Mouse (Mus musculus): ENCODE data around the gene Fntb. TPM values are rescaled to one million over a fixed set of nuclear protein-coding genes. Genes with fewer than 3 reads are reported as not detected.
A peak's percentile ranks its signal among the peaks of the same experiment; 100 is the strongest.

The Fntb gene
- polyA plus RNA-seq, 1 experiment: 13.2 TPM

GRCm38 (mm10) chr12:76765901-76766630 lies 677 bp downstream of the Fntb start:
- Histone ChIP-seq H3K36me3 (ENCODE audit: control insufficient read depth, insufficient read depth, low read length) (no peaks in the 10 kb centered on the region), H3K27ac (ENCODE audit: insufficient read depth, low read depth, low read length) (peak overlapping the region; percentile 98), H3K27me3 (replicated peaks; ENCODE audit: control insufficient read depth, insufficient read depth, low read length) (no peaks in the 10 kb centered on the region), H3K4me1 (ENCODE audit: control insufficient read depth, insufficient read depth, low read length) (peaks cover 4% of the 10 kb centered on the region; the same call in 1 of the 2 replicates), H3K4me3 (ENCODE audit: insufficient read depth, low read depth, low read length) (peak overlapping the region; percentile 96)
- TF ChIP-seq CTCF (conservative IDR thresholded peaks at IDR 0.05; ENCODE audit: insufficient read depth, insufficient read length, low read depth, low read length) (no peak), POLR2A (IDR thresholded peaks at IDR 0.05; ENCODE audit: low read depth, low read length) (no peak)
- no peak for DNase-seq
- WGBS: 36% methylated on average over 20 of the region's 20 CpGs

DNA sequence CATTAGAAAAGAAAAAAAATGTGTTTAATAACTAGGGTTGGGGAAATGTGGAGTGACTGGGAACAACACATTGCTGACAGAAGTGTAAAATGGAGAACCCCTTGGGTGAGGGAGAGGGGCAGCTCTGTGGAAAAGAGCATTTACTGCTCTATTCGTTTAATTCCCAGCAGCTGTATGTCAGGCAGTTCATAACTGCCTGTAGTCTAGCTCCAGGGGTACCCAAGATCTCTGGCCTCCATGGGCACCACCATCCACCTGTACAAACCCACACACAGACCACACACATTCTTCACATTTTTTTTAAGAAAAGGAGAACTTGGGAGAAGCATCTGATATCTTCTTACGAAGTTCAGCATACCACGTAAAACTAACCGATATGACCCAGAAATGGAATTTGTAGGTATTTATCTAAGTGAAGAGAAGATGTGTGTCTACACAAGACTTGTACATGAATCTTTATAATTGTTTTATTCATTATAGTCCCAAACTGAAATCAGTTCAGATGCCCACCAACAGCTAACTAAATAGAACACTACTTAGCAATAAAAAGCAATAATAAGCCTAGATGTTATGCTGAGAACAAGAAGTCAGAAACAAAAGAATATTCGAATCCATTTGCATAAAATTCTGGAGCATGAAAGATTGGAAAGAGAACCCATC lies 5.6 kb downstream of the Fntb start:
- H3K27me3 ChIP-seq (replicated peaks; ENCODE audit: control insufficient read depth, insufficient read depth, low read length): no peaks in the 10 kb centered on the region
- H3K4me3 ChIP-seq (ENCODE audit: insufficient read depth, low read depth, low read length): no peak overlapping the region
- peaks cover 6% of the 10 kb centered on the region; the same call in 1 of the 2 replicates for H3K4me1 ChIP-seq (ENCODE audit: control insufficient read depth, insufficient read depth, low read length)
- WGBS: 91% methylated on average over 5 of the region's 5 CpGs
- H3K36me3 ChIP-seq (ENCODE audit: control insufficient read depth, insufficient read depth, low read length): no peaks in the 10 kb centered on the region
- no peak for TF ChIP-seq CTCF (conservative IDR thresholded peaks at IDR 0.05; ENCODE audit: insufficient read depth, insufficient read length, low read depth, low read length)
- TF ChIP-seq POLR2A (IDR thresholded peaks at IDR 0.05; ENCODE audit: low read depth, low read length): no peak
- no peak for DNase-seq
- no peak overlapping the region for H3K27ac ChIP-seq (ENCODE audit: insufficient read depth, low read depth, low read length)

- no peaks in the 10 kb centered on the region for H3K27me3 ChIP-seq (replicated peaks; ENCODE audit: control insufficient read depth, insufficient read depth, low read length)
- no peak overlapping the region for H3K27ac ChIP-seq (ENCODE audit: insufficient read depth, low read depth, low read length)
- H3K4me1 ChIP-seq (ENCODE audit: control insufficient read depth, insufficient read depth, low read length): peaks cover 3% of the 10 kb centered on the region; the same call in 1 of the 2 replicates
- H3K4me3 ChIP-seq (ENCODE audit: insufficient read depth, low read depth, low read length): no peak overlapping the region
- 93% methylated on average over 5 of the region's 5 CpGs for WGBS
- no peak for TF ChIP-seq CTCF (conservative IDR thresholded peaks at IDR 0.05; ENCODE audit: insufficient read depth, insufficient read length, low read depth, low read length)
- TF ChIP-seq POLR2A (IDR thresholded peaks at IDR 0.05; ENCODE audit: low read depth, low read length): no peak
- DNase-seq: no peak
- no peaks in the 10 kb centered on the region for H3K36me3 ChIP-seq (ENCODE audit: control insufficient read depth, insufficient read depth, low read length)
Measured at GRCm38 (mm10) chr12:76771540-76771939, 6.2 kb downstream of the Fntb start.

- peaks cover 3% of the 10 kb centered on the region; the same call in 1 of the 2 replicates for H3K4me1 ChIP-seq (ENCODE audit: control insufficient read depth, insufficient read depth, low read length)
- no peak for TF ChIP-seq CTCF (conservative IDR thresholded peaks at IDR 0.05; ENCODE audit: insufficient read depth, insufficient read length, low read depth, low read length)
- no peak for TF ChIP-seq POLR2A (IDR thresholded peaks at IDR 0.05; ENCODE audit: low read depth, low read length)
- H3K36me3 ChIP-seq (ENCODE audit: control insufficient read depth, insufficient read depth, low read length): no peaks in the 10 kb centered on the region; the same call in 1 of the 2 replicates
- DNase-seq: no peak
- no peaks in the 10 kb centered on the region for H3K27me3 ChIP-seq (replicated peaks; ENCODE audit: control insufficient read depth, insufficient read depth, low read length)
- 68% methylated on average over 3 of the region's 3 CpGs for WGBS
- H3K4me3 ChIP-seq (ENCODE audit: insufficient read depth, low read depth, low read length): no peak overlapping the region
- H3K27ac ChIP-seq (ENCODE audit: insufficient read depth, low read depth, low read length): no peak overlapping the region
Measured at GRCm38 (mm10) chr12:76774652-76775051, 9.3 kb downstream of the Fntb start.

DNA sequence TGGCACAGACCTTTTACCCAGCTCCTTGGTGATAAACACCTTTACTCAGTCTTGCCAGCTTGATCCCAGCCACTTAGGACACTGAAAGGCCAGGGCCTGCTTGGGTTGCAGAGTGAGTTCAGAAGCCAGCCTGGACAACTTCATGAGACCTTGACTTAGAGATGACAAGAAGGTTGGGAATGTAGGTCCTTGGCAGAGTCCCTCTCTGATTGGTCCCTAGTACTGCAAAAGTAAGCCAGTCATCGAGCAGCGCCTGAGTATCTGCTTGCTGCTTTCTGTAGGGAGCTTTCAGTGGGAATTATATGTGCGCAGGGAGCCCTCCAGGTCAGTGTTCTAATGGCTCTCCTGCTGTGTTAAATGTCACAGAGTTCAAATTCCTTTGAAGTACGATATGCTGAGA lies 9.7 kb downstream of the Fntb start:
- no peak for DNase-seq
- Histone ChIP-seq H3K27ac (ENCODE audit: insufficient read depth, low read depth, low read length) (no peak overlapping the region), H3K4me3 (ENCODE audit: insufficient read depth, low read depth, low read length) (no peak overlapping the region), H3K27me3 (replicated peaks; ENCODE audit: control insufficient read depth, insufficient read depth, low read length) (no peaks in the 10 kb centered on the region), H3K36me3 (ENCODE audit: control insufficient read depth, insufficient read depth, low read length) (no peaks in the 10 kb centered on the region; the same call in 1 of the 2 replicates), H3K4me1 (ENCODE audit: control insufficient read depth, insufficient read depth, low read length) (peaks cover 3% of the 10 kb centered on the region; the same call in 1 of the 2 replicates)
- 68% methylated on average over 4 of the region's 4 CpGs for WGBS
- TF ChIP-seq POLR2A (IDR thresholded peaks at IDR 0.05; ENCODE audit: low read depth, low read length) (no peak), CTCF (conservative IDR thresholded peaks at IDR 0.05; ENCODE audit: insufficient read depth, insufficient read length, low read depth, low read length) (no peak)

DNA sequence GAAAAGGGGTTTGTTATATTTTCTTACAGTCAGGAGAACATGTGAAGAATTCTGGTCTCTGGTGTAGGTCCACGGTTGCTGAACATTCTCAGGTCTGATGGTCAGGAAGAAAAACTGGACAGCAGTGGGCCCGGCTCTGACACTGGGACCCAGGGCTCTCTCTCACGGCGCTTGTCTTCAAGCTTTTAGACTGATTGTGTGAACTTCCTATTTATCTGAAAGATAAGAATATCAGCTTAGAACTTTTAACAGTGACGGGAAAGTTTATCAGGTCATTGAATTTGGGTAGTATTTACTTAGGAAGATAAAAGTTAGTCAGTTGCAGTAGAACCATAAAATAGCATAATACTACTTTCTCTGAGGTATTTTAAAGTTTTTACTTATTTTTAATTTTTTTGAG lies 11.5 kb downstream of the Fntb start:
- Histone ChIP-seq H3K36me3 (ENCODE audit: control insufficient read depth, insufficient read depth, low read length) (peaks cover 2% of the 10 kb centered on the region), H3K4me1 (ENCODE audit: control insufficient read depth, insufficient read depth, low read length) (peaks cover 3% of the 10 kb centered on the region; the same call in 1 of the 2 replicates), H3K27me3 (replicated peaks; ENCODE audit: control insufficient read depth, insufficient read depth, low read length) (no peaks in the 10 kb centered on the region), H3K27ac (ENCODE audit: insufficient read depth, low read depth, low read length) (no peak overlapping the region), H3K4me3 (ENCODE audit: insufficient read depth, low read depth, low read length) (no peak overlapping the region)
- no peak for DNase-seq
- 94% methylated on average over 5 of the region's 5 CpGs for WGBS
- TF ChIP-seq CTCF (conservative IDR thresholded peaks at IDR 0.05; ENCODE audit: insufficient read depth, insufficient read length, low read depth, low read length): no peak
- no peak for TF ChIP-seq POLR2A (IDR thresholded peaks at IDR 0.05; ENCODE audit: low read depth, low read length)

DNA sequence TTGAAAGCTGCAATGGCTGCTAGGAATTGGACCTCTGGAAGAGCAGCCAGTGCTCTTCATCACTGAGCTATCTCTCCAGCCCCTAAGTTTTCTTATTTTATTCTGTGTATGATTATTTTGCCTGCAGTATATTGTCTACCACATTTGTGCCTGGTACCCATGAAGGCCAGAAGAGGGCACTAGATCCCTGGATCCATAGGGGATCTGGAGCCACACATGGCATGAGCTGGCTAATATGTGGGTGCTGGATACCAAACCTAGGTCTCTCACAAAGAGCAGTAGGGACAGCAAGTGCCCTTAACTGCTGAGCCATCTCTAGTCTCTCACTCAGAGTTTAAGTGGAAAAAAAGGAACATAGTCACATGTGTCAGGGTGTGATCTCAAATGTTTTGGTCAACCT lies 12.5 kb downstream of the Fntb start:
- Histone ChIP-seq H3K36me3 (ENCODE audit: control insufficient read depth, insufficient read depth, low read length) (peaks cover 2% of the 10 kb centered on the region), H3K27me3 (replicated peaks; ENCODE audit: control insufficient read depth, insufficient read depth, low read length) (no peaks in the 10 kb centered on the region), H3K4me3 (ENCODE audit: insufficient read depth, low read depth, low read length) (no peak overlapping the region), H3K27ac (ENCODE audit: insufficient read depth, low read depth, low read length) (no peak overlapping the region), H3K4me1 (ENCODE audit: control insufficient read depth, insufficient read depth, low read length) (peaks cover 3% of the 10 kb centered on the region; the same call in 1 of the 2 replicates)
- TF ChIP-seq POLR2A (IDR thresholded peaks at IDR 0.05; ENCODE audit: low read depth, low read length): no peak
- TF ChIP-seq CTCF (conservative IDR thresholded peaks at IDR 0.05; ENCODE audit: insufficient read depth, insufficient read length, low read depth, low read length): peak; percentile 28; the same call in 1 of the 2 replicates
- no peak for DNase-seq
